Mouse (Mus musculus) brain, embryonic 14.5 days (tissue): ENCODE measurements around the gene Gga1. TPM values are rescaled to one million over a fixed set of nuclear protein-coding genes. Genes with fewer than 3 reads are reported as not detected.
A peak's percentile ranks its signal among the peaks of the same experiment; 100 is the strongest.
"Not testable (repeated sequence)": the region's sequence is repeated elsewhere in the genome, so short reads cannot be mapped to it uniquely, and the experiment has no call there.

ENCODE experiments used
- DNase-seq: peaks from one replicate; pipeline ENCODE4 v3.0.0-alpha.2; 2011; ENCODE audit warnings: low read depth
- CTCF ChIP-seq: fragments of 200-500 bp; IDR thresholded peaks from 2 replicates; pipeline ENCODE4 v1.5.1; 2012; ENCODE audit warnings: inconsistent platforms, mild to moderate bottlenecking, moderate library complexity, borderline replicate concordance; ENCODE audit not compliant: insufficient read depth, insufficient read length; ENCODE audit errors: extremely low read depth
- POLR2A ChIP-seq: fragments of 200-500 bp; IDR thresholded peaks from 2 replicates; pipeline ENCODE4 v1.6.1; 2012; ENCODE audit warnings: mild to moderate bottlenecking, inconsistent platforms, borderline replicate concordance; ENCODE audit not compliant: poor library complexity, insufficient read depth, insufficient read length, severe bottlenecking; ENCODE audit errors: extremely low read depth
- polyA plus RNA-seq: library from polyadenylated mRNA; depleted of rRNA; stranded (reverse); fragments of >200 nt; gene quantifications from 2 replicates; pipeline ENCODE4 v1.2.3, GENCODE M21; 2012

Gga1 gene
- polyA plus RNA-seq, 1 experiment, result 76.1 TPM

DNA sequence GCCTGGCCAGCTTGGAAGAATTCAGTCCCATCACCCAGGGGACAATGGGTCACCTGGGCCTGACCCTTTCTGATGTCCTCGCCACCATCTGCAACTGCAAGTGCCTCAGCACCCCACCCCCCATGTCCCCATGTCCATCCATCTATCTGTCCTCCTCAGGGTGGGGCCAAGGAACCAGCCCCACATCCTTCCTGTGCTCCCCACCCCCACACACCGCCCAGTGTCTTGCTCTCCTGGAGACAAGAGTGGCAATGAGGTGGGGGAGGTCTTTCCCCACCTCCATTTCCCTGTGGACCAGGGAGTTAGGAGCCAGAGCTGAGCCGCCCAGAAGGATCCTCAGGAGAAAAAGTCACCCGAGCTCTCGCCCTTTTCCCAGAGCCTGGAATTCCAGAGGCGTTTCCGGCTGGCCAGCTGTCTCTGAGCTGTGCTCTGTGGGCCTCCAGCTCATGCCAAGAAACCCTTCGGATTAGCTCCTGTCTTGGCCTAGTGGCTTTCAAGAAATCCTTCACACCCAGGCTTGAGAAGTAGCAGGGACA is 40.8 kb upstream of the Gga1 start:
- TF ChIP-seq CTCF (no peak), POLR2A (no peak)
- no peak for DNase-seq

GRCm38 (mm10) chr15:78839744-78840143 is 37.2 kb upstream of the Gga1 start:
- DNase-seq, result peak; percentile 83
- TF ChIP-seq CTCF (no peak), POLR2A (no peak)

DNA sequence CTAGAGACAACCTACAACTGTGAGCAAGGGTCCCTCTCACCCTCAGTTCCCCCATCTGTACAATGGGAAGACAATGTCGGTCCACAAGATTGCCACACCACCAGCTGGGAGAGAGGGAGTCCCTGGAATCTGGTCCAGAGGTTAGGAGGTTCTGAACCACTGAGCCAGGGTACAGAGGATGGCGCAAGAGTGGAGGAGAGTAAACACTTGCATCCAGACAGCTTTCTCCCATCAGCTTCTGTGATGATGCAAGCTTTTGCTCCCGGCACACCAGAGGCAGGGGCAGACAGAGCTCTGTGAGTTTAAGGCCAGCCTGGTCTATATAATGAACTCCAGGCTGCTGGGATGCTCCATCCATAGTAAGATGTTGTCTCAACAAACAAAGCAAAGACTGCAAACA is 36.7 kb upstream of the Gga1 start:
- TF ChIP-seq CTCF (no peak), POLR2A (no peak)
- DNase-seq, result no peak

DNA sequence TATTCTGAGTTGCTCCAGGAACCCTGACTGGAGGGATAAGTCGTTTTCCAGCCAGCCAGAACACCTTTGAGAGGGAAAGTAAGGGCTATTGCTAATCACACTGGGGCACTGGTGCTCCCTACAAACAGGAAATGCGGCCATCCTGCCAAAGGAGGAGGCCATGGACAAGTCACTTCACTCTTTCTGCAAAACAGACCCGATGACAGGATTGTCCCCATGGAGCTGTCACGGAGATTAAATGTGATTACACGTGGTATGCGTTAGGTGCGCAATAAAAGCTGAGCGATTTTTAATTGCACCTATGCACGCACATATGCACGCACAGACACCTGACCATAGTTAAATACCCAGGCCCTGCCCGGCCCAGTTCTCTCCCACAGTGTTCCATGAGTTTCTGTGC is 36.2 kb upstream of the Gga1 start:
- no peak for TF ChIP-seq POLR2A
- TF ChIP-seq CTCF, result no peak
- no peak for DNase-seq

GRCm38 (mm10) chr15:78841161-78841790 is 35.7 kb upstream of the Gga1 start:
- DNase-seq, result no peak
- TF ChIP-seq CTCF, result no peak
- no peak for TF ChIP-seq POLR2A

GRCm38 (mm10) chr15:78842371-78843163 is 34.4 kb upstream of the Gga1 start, which contains the start of gene Cdc42ep1:
TSS of gene Cdc42ep1 (plus strand) at chr15:78842624.
- no peak for TF ChIP-seq CTCF
- no peak for TF ChIP-seq POLR2A
- DNase-seq, result no peak

DNA sequence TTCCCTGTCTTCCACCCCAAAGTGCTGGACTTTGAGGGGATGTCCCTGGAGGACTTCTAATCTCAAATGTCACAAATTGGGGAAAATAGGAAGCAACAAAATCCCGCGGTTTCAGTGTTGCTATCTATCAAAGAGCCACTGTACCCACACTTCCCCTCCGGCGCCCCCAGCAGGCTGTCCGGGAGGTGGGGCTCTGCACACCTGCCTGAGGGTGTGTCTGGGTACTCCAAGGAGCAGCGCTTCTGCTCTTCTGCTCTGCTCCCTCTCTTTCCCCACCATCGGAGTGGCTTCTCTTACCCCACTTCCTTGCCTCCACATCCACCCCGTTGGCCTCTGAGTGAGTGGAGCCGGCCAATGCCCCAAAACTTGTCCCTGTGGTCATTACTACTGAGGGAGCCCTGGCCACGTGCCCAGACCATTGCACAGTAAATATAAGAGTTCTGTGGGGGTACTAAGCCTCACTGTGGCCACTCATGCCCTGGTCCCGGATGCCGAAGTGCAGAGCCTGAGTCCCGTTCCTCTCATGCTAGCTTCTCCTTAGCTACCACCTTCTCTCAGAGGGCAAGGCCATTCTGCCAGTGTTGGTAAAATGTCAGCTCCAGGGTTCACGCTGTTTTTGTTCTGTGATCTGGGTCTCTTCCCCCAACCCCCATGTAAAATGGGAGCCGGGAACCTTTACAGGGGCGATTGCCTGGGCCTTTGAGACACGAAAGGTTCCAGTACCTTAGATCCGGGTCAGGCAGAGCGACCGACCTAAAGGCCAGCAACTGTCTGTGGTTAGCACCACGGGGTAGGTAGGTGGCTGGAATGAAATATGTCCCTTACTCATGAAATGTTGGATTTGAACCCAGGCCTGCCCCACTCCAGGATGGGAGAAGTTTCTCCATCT is 33.2 kb upstream of the Gga1 start:
- no peak for TF ChIP-seq CTCF
- DNase-seq, result no peak

DNA sequence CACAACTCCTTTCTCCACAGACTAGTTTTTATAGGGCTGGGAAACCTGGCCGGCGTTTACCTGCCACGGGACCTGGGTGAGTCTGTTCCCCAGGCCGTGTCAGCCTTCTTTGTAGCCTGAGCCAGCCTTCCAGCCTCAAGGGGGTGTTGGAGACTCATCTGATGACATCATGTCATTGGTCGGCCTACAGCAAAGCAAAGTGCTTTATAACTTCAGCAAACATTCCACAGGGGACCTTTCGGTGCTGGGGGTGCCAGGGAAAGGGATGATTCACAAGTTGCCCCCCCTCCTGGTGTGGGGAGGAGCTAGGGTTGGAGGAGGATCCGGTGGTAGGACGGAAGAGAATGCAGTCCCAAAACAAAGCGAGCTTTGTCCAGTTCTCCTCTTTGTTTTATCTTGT is 32.2 kb upstream of the Gga1 start:
- no peak for TF ChIP-seq POLR2A
- no peak for DNase-seq

DNA sequence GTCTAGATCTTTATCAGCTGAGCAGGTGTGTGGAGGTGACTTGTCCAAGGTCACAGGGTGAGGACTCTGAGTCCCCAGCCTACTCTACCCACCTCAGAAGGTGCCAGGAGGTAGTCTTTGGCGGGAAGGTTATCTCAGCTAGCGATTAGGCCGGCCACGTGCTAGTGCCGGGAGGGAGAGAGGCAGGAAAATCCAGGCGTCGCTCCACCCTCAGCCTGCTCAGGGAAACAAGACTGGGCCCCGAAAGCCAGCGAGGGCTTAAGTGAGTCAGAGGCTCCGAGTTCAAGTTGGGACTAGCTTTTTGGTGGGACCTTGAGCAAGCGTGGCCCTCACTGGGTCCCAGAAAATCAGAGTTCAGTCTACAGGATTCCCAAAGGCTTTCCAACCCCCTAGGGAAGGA is 31.7 kb upstream of the Gga1 start:
- no peak for TF ChIP-seq CTCF
- no peak for TF ChIP-seq POLR2A
- DNase-seq, result no peak

GRCm38 (mm10) chr15:78845867-78846266 is 31.1 kb upstream of the Gga1 start:
- no peak for TF ChIP-seq CTCF
- no peak for TF ChIP-seq POLR2A
- DNase-seq, result no peak

GRCm38 (mm10) chr15:78846352-78846751 is 30.6 kb upstream of the Gga1 start:
- TF ChIP-seq CTCF, result no peak
- no peak for TF ChIP-seq POLR2A
- DNase-seq, result no peak

DNA sequence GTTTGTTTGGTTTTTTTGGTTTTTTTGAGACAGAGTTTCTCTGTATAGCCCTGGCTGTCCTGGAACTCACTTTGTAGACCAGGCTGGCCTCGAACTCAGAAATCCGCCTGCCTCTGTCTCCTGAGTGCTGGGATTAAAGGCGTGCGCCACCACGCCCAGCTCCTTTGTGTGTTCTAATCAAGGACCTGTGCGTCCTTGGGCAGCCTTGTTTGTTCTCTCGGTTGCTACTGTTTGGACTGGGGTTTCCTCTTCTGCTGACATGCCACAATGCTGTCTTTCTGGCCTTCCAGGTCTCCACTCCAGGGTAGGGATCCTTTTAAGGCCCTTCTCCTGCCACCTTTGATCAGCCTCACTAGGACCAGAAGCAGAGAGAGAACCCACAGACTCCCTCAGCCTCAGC is 30.2 kb upstream of the Gga1 start:
- not testable (repeated sequence) for DNase-seq

DNA sequence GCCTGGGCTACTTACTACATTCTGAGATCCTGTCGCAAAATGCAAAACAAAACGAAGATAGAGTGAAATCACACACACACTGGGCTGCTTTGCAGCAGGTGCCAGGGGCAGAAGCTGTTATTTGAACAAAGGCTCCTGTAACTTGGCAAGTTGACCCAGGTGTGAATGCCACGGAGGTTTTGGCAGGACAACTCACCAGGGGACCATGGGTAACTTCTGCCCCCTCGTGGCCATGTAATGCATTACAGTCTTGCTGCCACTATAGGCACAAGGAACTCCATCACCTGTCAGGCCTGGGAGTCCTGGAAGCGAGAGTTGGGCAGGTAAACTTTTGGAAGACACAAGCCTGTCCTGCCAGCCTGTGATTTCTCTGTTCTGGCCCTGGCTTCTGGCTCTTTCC is 28.5 kb upstream of the Gga1 start:
- peak; percentile 71 for DNase-seq
- TF ChIP-seq POLR2A (no peak), CTCF (peak; percentile 87)
